Mouse (Mus musculus) regulatory T cell (primary cell): ENCODE results near the gene Dact1.

Experiments
- in situ Hi-C: fragments of 300-600 bp; cut with MboI, MseI; formaldehyde crosslinking; loops from one replicate; pipeline ENCODE4 v1.15.1; 2025; ENCODE audit warnings: high pct_unique_total_duplicates

Dact1 gene

DNA sequence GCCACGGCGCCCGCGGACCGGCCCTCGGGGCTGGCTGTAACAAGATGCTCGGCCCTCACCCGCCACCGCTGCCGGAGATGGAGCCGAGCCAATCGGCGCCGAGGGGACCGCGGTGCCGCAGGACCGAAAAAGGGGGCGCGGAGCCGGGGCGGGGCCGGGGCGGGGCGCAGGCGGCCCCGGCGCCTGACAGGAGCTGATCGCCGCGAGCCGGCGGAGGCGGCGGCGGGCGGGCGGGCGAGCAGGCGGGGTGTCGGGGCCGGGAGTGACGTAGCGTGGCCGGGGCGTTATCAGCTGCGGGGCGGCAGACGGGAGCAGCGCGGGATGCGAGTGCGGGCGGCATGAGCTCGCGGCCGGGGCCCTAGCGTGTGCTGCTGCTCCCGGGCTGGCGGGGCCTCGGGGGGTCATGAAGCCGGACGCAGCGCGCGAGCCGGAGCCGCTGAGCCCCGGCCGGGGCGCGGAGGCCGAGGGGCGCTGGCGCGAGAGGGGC, at the start of gene Dact1:
Gene Dact1 (plus strand): TSS at position 304 of the 487 bp plus-strand sequence.
- in situ Hi-C loops = loop anchor here (10.0 kb wide), 1 partner anchor 355 kb away; no protein-coding TSS in a partner anchor

GRCm38 (mm10) chr12:71264211-71264610, 45.5 kb upstream of the Dact1 start:
- in situ Hi-C loops = loop anchor here (25.0 kb wide), 1 partner anchor 1698 kb away; no protein-coding TSS in a partner anchor

DNA sequence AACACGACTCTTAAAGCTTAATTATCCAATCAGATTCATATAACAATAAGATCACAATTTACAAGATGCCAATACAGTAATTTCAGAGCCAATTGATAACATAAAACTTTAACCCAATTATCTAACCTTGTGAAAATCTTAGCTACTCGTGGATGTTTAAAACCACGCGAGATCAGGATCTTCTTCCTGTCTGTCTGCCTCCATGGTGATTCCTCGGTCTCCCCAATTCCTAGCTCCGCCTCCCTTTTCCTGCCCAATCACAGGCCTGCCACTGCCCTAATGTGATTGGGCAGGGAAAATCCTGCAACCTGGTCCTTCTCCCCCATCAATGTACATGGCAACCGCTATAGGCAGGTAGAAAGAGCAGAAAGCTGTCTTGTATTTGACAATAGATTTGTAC, 40.3 kb upstream of the Dact1 start:
- in situ Hi-C loops = loop anchor here (25.0 kb wide), 1 partner anchor 1693 kb away; no protein-coding TSS in a partner anchor

DNA sequence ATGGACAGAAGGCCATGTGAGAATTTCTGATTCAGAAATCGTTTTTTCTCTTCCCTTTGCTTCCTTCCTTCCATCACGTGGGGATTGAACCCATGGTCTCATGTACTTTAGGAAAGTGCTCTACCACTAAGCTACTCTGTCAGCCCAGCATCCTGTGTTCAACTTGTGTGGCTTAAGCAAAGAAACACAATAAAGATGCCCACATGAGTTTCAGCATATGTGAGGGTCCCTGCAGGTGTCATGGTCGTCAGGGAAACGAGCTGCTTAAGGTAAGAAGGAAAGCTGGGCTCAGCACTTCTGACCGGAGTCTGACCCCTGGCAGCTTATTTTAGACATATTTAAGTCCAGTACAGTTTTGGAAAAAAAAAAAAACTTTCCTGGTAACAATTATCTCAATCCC, 38.6 kb upstream of the Dact1 start:
- in situ Hi-C loops = loop anchor here (25.0 kb wide), 1 partner anchor 1691 kb away; no protein-coding TSS in a partner anchor

GRCm38 (mm10) chr12:71274519-71275237, 35.0 kb upstream of the Dact1 start:
- in situ Hi-C loops = loop anchor here (25.0 kb wide), 1 partner anchor 1688 kb away; no protein-coding TSS in a partner anchor

- in situ Hi-C loops = no loop called here
Measured at GRCm38 (mm10) chr12:71275906-71276595, 33.6 kb upstream of the Dact1 start.

DNA sequence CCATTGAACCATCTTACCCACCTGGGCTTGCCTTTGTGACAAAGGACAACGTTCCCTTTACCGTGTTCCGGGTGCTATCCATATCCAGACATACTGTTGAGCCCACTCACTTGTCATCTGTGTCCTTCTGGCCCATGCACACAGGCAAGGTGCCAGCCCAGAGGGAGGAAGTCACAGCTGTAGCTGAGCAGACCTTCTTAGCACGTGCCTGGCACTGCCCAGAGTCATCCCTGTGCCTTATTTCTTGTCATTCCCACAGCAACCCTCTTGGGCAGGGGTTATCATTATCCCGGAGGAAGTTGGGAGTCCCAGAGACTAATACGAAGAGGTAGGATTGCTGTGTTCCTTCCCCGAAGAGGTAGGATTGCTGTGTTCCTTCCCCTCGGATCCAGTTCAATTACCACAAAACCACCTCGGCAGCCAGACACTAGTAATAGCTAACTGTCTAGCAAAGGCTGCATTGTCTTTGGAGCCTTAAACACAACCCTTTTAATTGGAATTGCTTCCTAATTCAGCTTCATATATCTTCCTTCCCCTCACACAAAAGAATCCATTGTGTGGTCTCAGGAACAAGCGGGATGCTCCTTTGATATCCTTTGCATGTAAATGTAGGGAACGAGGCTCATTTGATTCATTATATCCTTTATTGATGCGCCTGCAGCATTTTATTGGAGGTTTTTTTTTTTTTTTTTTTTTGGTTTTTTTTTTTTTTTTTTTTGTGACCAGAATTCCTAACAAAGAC, 30.0 kb upstream of the Dact1 start:
- in situ Hi-C loops = loop anchor here (10.0 kb wide), 1 partner anchor 65 kb away; no protein-coding TSS in a partner anchor

DNA sequence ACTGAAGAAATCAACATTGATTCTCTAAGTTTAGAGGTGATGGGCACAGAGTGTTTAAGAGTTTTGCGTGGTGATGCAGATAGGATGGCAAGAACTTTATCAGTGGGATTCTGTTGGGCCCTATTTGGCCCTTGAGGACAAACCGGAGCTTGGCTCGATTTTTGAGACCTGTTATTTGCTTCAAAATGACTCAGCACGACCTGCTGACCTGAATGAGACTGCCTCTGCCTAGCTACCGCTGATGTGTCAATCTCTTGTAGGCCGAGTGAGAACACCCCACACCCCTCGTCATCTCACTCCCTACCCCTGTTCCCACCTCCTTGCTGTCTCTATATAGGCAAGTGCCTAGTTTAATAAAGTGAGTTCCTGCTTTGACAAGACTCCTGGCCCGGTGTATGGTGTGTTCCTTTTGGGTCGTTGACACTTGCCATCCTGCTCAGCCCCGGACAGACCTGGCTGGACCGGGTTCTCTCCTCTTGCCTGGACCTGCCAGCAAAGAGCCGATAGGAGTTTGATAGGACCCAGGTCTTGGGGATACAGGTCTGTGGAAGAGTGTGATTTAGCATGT, 28.4 kb upstream of the Dact1 start:
- in situ Hi-C loops = loop anchor here (10.0 kb wide), 1 partner anchor 64 kb away; no protein-coding TSS in a partner anchor

GRCm38 (mm10) chr12:71285399-71285798, 24.3 kb upstream of the Dact1 start:
- in situ Hi-C loops = loop anchor here (10.0 kb wide), 1 partner anchor 59 kb away; no protein-coding TSS in a partner anchor

DNA sequence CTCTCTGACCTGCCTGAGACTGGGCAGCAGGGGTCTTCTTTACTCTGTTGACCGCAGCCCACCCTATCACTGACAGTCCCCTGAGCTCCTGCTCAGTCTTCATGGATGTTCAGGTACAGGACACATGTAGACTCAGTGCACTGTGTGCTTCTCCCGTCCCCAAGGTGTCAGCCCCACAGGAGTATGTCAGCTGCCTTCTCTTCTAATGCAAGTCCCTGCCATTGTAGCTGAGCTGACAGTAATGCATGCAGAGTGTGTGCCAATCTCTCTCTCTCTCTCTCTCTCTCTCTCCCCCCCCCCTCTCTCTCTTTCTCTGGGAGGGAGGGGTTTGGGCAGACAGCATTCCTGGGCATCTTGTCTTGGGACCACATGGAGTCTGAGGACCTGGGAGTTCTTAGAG, 19.2 kb upstream of the Dact1 start:
- in situ Hi-C loops = loop anchor here (10.0 kb wide), 1 partner anchor 226 kb away; no protein-coding TSS in a partner anchor

- in situ Hi-C loops = loop anchor here (10.0 kb wide), 1 partner anchor 229 kb away; no protein-coding TSS in a partner anchor
Measured at GRCm38 (mm10) chr12:71293960-71294942, 15.4 kb upstream of the Dact1 start.

- in situ Hi-C loops = loop anchor here (10.0 kb wide), 1 partner anchor 232 kb away; no protein-coding TSS in a partner anchor
Measured at GRCm38 (mm10) chr12:71296849-71297535, 12.7 kb upstream of the Dact1 start.

- in situ Hi-C loops = no loop called here
Measured at GRCm38 (mm10) chr12:71310068-71310931, 616 bp downstream of the Dact1 start.

GRCm38 (mm10) chr12:71311237-71311887, 1.7 kb downstream of the Dact1 start:
- in situ Hi-C loops = no loop called here

DNA sequence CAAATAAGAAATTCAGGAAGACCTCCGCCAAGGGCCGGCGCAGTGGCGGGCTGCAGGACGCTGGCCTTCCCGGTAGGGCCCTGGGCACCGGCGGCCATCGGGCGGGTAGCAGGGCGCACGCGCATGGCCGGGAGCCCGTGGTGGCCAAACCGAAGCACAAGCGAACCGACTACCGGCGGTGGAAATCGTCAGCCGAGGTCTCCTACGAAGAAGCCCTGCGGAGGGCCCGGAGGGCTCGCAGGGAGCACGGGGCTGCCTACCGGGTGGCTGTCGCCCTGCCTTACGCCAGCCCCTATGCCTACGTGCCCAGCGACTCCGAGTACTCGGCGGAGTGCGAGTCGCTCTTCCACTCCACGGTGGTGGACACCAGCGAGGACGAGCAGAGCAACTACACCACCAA, 8.6 kb downstream of the Dact1 start:
- in situ Hi-C loops = no loop called here

- in situ Hi-C loops = no loop called here
Measured at GRCm38 (mm10) chr12:71319536-71319935, 9.9 kb downstream of the Dact1 start.

DNA sequence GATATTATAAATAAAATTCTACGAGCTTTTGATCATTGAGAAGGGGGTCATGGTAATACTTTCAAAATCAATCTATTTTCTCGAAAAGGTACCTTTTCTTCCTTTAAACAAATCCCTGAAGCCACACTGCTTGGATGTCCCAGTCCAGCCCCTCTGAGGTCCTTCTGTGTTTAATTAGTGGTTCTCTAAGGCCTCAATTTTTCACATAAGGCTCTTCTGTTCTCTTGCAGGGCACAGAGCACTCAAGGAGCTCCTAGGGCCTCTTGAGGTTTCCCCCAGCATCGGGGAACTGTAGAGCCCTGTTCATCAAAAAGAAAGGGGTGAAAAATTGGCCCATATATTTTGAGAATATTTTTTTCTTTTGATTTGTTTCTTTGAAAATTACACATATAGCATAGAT, 23.0 kb downstream of the Dact1 start:
- in situ Hi-C loops = no loop called here

- in situ Hi-C loops = no loop called here
Measured at GRCm38 (mm10) chr12:71333561-71333960, 23.9 kb downstream of the Dact1 start.
